Comparison of ENCODE assay signal across 14 mouse cellular contexts in the genomic region with DNA sequence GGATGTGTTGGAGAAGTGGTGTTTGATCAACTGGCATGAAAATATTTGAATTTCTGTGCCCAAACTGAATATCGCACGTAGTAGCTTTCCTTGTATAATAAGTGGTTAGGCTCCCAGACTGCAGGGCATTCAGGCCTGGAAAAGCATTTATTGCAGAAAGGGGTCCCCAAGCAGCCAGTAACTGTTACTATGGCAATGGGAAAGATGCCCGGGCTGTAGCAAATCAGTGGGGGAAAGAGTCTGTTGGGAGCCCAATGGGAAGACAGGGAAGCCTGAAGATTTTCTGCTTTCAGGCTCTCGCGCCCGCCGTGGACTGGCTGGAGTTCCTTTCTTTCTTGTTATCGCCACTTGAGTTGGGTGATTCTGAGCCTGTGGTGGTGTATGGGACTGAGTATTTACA. TPM values are rescaled to one million over a fixed set of nuclear protein-coding genes. Genes with fewer than 3 reads are reported as not detected.
DNase-seq lines count a peak whose midpoint lies in the region; ATAC-seq lines count a peak whose summit lies in the region.
"Had no signal": no experiment of that assay in that cellular context is flagged by ENCODE, and none has a peak within 500 bp of the region (broad histone marks: within the 10 kb centered on the region; RNA-seq: fewer than 3 reads in every experiment).

No protein-coding gene starts in this region.

- H3K36me3 ChIP-seq in midbrain, embryonic 14.5 days (ENCODE audit: control insufficient read depth, insufficient read depth, low read length) = 0 out of 2 replicates have a peak, but pooled peaks cover 2% of the 10 kb centered on the region
- no peaks in the 10 kb centered on the region for H3K36me3 ChIP-seq in midbrain, embryonic 13.5 days
- H3K36me3 ChIP-seq: limb, embryonic 13.5 days had no signal

- intact Hi-C loops in left cerebral cortex, postnatal 4 days (cut with DNase I) = loop anchor here (5.0 kb wide), 1 partner anchor 131 kb away; no protein-coding TSS in a partner anchor

- H3K27ac ChIP-seq in midbrain, embryonic 14.5 days (replicated peaks; ENCODE audit: low read depth, low read length) = no peak overlapping the region
- no peak overlapping the region for H3K27ac ChIP-seq in midbrain, embryonic 13.5 days
- H3K27ac ChIP-seq: kidney, postnatal 0 days; limb, embryonic 13.5 days; midbrain, embryonic 12.5 days had no signal

- no peak overlapping the region for H3K9ac ChIP-seq in midbrain, embryonic 14.5 days (replicated peaks; ENCODE audit: low read length)
- H3K9ac ChIP-seq in midbrain, embryonic 13.5 days (replicated peaks) = no peak overlapping the region
- H3K9ac ChIP-seq: limb, embryonic 13.5 days; midbrain, embryonic 12.5 days had no signal

- H3K9me3 ChIP-seq in midbrain, embryonic 14.5 days (ENCODE audit: control insufficient read depth, low read length) = no peaks in the 10 kb centered on the region
- H3K9me3 ChIP-seq in midbrain, embryonic 13.5 days = no peaks in the 10 kb centered on the region
- H3K9me3 ChIP-seq: limb, embryonic 13.5 days; midbrain, embryonic 12.5 days had no signal

- no peak overlapping the region for H3K4me3 ChIP-seq in midbrain, embryonic 14.5 days (replicated peaks; ENCODE audit: low read depth, low read length)
- H3K4me3 ChIP-seq in midbrain, embryonic 13.5 days (replicated peaks) = no peak overlapping the region
- H3K4me3 ChIP-seq: limb, embryonic 13.5 days; midbrain, embryonic 12.5 days had no signal

- ATAC-seq in midbrain, embryonic 14.5 days (ENCODE audit: low FRiP score, low TSS enrichment) = no peak
- ATAC-seq in midbrain, embryonic 13.5 days = no peak

- no peak overlapping the region for H3K4me2 ChIP-seq in midbrain, embryonic 14.5 days (ENCODE audit: low read length)
- H3K4me2 ChIP-seq in midbrain, embryonic 13.5 days (replicated peaks) = no peak overlapping the region
- H3K4me2 ChIP-seq: heart, embryonic 11.5 days; limb, embryonic 13.5 days; midbrain, embryonic 12.5 days had no signal

- no peaks in the 10 kb centered on the region for H3K27me3 ChIP-seq in midbrain, embryonic 14.5 days (ENCODE audit: control insufficient read depth, insufficient read depth, low read length)
- H3K27me3 ChIP-seq in midbrain, embryonic 13.5 days = no peaks in the 10 kb centered on the region
- H3K27me3 ChIP-seq: limb, embryonic 13.5 days; midbrain, embryonic 12.5 days had no signal

- whole genome bisulfite sequencing in midbrain, embryonic 14.5 days = 77% methylated on average over 8 of the region's 8 CpGs
- WGBS in midbrain, embryonic 13.5 days = 76% methylated on average over 8 of the region's 8 CpGs

- H3K4me1 ChIP-seq in midbrain, embryonic 14.5 days (ENCODE audit: control insufficient read depth, insufficient read depth, low read length) = no peaks in the 10 kb centered on the region
- H3K4me1 ChIP-seq in midbrain, embryonic 13.5 days (replicated peaks) = 0 out of 2 replicates have a peak, but pooled peaks cover 4% of the 10 kb centered on the region
- H3K4me1 ChIP-seq: limb, embryonic 13.5 days; midbrain, embryonic 12.5 days had no signal

- DNase-seq in cerebellum, postnatal 14 days = peak; percentile 55 to 64
- no peak for DNase-seq in cerebellum, adult 11-12 months
- peak; percentile 55 for DNase-seq in midbrain, embryonic 14.5 days
- peak; percentile 65 for DNase-seq in left cerebral cortex, postnatal 4 days
- peak; percentile 51 for DNase-seq in telencephalon, adult 2 months (ENCODE audit: low read depth, low spot score)
- no peak for DNase-seq in adrenal gland, adult 8-10 months
- DNase-seq in B cell, adult 2 months = no peak
- DNase-seq: gastrocnemius, postnatal 10 days; lung, adult 2 months had no signal

RNA-seq across cellular contexts. Expression of a gene that starts 8.7 kb away (rescaled TPM):
- 8.5 and 11.9 TPM in 2 replicates for polyA plus RNA-seq in midbrain, embryonic 14.5 days (2014; fragmentation: Nextera tagmentation; extraction: Ambion mirVana)
- 12.1 TPM in 2 replicates for polyA plus RNA-seq in midbrain, embryonic 13.5 days (2015; fragmentation: Nextera tagmentation; extraction: Ambion mirVana)
- 10 to 100 TPM; 28.6 to 33.0 TPM for total RNA-seq in left cerebral cortex, postnatal 4 days (2021)
- 10 to 100 TPM; 11.0 to 45.0 (median 23.8) TPM for total RNA-seq in adrenal gland, adult 8-10 months (2022)

RNA-seq across cellular contexts. Expression of a gene that starts 13.1 kb away (rescaled TPM):
- 277 and 366 TPM in 2 replicates for polyA plus RNA-seq in midbrain, embryonic 14.5 days (2014; fragmentation: Nextera tagmentation; extraction: Ambion mirVana)
- 380 and 394 TPM in 2 replicates for polyA plus RNA-seq in midbrain, embryonic 13.5 days (2015; fragmentation: Nextera tagmentation; extraction: Ambion mirVana)
- 100 to 1,000 TPM; 262 to 273 TPM for total RNA-seq in left cerebral cortex, postnatal 4 days (2021)
- 100 to 1,000 TPM; 261 to 301 (median 279) TPM for total RNA-seq in adrenal gland, adult 8-10 months (2022)

RNA-seq across cellular contexts. Expression of a gene that starts 17.3 kb away (rescaled TPM):
- 35.6 and 54.4 TPM in 2 replicates for polyA plus RNA-seq in midbrain, embryonic 14.5 days (2014; fragmentation: Nextera tagmentation; extraction: Ambion mirVana)
- polyA plus RNA-seq in midbrain, embryonic 13.5 days (2015; fragmentation: Nextera tagmentation; extraction: Ambion mirVana) = 15.1 and 17.6 TPM in 2 replicates
- total RNA-seq in left cerebral cortex, postnatal 4 days (2021) = 100 to 1,000 TPM; 197 to 204 TPM
- total RNA-seq in adrenal gland, adult 8-10 months (2022) = 10 to 100 TPM; 28.9 to 62.9 (median 41.8) TPM

RNA-seq across cellular contexts. Expression of a gene that starts 26.8 kb away (rescaled TPM):
- polyA plus RNA-seq in midbrain, embryonic 14.5 days (2014; fragmentation: Nextera tagmentation; extraction: Ambion mirVana) = 43.4 and 46.3 TPM in 2 replicates
- 40.6 and 43.5 TPM in 2 replicates for polyA plus RNA-seq in midbrain, embryonic 13.5 days (2015; fragmentation: Nextera tagmentation; extraction: Ambion mirVana)
- 10 to 100 TPM; 10.9 to 13.9 TPM for total RNA-seq in left cerebral cortex, postnatal 4 days (2021)
- total RNA-seq in adrenal gland, adult 8-10 months (2022) = 10 to 100 TPM; 22.3 to 30.0 (median 25.4) TPM

RNA-seq across cellular contexts. Expression of a gene that starts 27.0 kb away (rescaled TPM):
- polyA plus RNA-seq in midbrain, embryonic 14.5 days (2014; fragmentation: Nextera tagmentation; extraction: Ambion mirVana) = not detected in 2 replicates
- not detected in 2 replicates for polyA plus RNA-seq in midbrain, embryonic 13.5 days (2015; fragmentation: Nextera tagmentation; extraction: Ambion mirVana)
- total RNA-seq in left cerebral cortex, postnatal 4 days (2021) = not detected
- not detected for total RNA-seq in adrenal gland, adult 8-10 months (2022)
- polyA plus RNA-seq: heart, embryonic 11.5 days; kidney, postnatal 0 days; limb, embryonic 13.5 days; midbrain, embryonic 12.5 days had no signal

Comparison
In these comparisons a context has a peak if more than half of its experiments do, and no peak if none do; other contexts are left out.
1. DNase-seq: peak in cerebellum, postnatal 14 days (2 of 2), midbrain, embryonic 14.5 days (single experiment), left cerebral cortex, postnatal 4 days (single experiment) and telencephalon, adult 2 months (single experiment); none in cerebellum, adult 11-12 months (single experiment), adrenal gland, adult 8-10 months (single experiment) and B cell, adult 2 months (0 of 2).